Mouse (Mus musculus) adrenal gland, adult 8-10 months (tissue): ENCODE measurements at regions not wholly inside any gene's neighbourhood (a gene's known extent, or its start where the extent isn't known, plus 50 kb on each side); places are given as distances from the start of the nearest gene placed in this dataset.
A peak's percentile ranks its signal among the peaks of the same experiment; 100 is the strongest.
"Not testable (repeated sequence)": the region's sequence is repeated elsewhere in the genome, so short reads cannot be mapped to it uniquely, and the experiment has no call there.

Experiments used
- DNase-seq: peaks from one replicate; pipeline ENCODE4 v3.0.0; 2022

GRCm38 (mm10) chr5:67487965-67488409, 59.9 kb upstream of the Bend4 start:
- no peak for DNase-seq

DNA sequence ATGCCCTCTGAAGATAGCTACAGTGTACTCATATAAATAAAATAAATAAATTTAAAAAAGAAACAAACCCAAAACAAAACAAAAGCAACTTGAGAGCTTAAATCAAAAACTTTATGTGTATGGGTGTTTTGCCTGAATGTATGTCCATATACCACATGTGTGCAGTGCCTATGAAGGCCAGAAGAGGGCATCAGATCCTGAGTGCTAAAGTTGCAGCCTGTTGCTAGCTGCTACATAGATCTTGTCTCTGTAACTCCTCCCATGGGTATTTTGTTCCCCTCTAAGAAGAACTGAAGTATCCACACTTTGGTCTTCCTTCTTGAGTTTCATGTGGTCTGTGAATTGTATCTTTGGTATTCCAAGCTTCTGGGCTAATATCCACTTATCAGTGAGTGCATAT, 62.6 kb upstream of the Bend4 start:
- DNase-seq, result not testable (repeated sequence)

DNA sequence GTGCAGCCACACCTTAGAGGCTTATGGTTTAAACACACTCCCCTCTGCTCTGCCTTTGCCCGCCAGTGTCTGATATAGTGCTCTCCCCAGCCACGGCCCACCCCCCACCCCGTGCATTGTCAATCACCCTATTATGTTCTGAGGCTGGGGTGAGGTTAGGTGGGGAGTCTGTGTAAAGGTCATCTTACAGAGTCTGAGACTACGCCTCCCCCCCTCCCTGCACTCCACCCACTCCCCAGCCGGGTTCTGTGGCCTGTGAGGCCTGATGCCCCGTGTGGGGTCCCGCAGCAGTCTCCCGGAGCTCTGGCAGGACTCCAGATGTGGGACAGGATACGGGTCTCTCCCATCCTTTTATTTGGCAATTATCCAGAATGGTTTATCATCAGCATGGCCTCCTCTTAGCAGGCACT, 64.8 kb upstream of the Bend4 start:
- no peak for DNase-seq

DNA sequence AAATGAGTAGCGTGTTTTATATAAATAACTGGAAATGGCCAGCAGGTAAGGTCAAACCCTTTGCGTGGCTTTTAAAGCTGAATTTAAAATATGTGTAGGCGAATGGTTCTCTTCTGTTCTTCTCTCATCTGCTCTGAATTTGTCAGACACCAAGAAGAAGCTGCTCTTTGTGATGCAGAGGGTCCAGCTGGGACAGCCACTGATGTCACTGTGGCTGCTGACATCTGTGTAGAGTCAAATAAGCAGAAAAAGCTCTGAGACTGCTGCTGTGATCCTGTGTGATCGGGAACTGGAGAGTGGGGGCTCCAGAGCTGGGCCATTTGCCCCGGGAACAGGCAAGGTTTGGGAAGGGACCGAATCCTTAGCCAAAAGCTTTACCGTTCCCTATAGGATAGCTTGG, 68.6 kb upstream of the Bend4 start:
- no peak for DNase-seq

DNA sequence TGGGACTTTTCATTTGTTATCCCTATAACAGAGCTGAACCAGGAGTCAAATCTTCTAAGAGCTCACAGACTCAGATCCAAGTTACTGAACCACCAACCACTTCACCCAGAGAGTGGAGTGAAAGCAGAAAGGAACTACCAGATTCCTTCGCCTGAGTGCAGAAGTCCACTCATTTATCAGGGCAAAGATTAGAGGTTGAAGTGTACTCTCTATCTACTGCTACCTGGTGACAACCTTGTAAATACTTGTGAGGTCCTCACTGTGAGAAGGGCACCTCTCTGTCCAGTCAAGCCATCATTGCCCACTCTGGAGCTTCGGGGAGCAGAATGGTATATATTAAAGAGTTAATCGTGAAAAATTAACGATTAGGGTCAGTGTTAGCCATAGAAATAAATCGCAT, 87.4 kb upstream of the Shisa3 start:
- DNase-seq, result no peak

GRCm38 (mm10) chr5:67521423-67521912, 86.2 kb upstream of the Shisa3 start:
- DNase-seq, result no peak

GRCm38 (mm10) chr5:67530149-67530548, 77.5 kb upstream of the Shisa3 start:
- no peak for DNase-seq

DNA sequence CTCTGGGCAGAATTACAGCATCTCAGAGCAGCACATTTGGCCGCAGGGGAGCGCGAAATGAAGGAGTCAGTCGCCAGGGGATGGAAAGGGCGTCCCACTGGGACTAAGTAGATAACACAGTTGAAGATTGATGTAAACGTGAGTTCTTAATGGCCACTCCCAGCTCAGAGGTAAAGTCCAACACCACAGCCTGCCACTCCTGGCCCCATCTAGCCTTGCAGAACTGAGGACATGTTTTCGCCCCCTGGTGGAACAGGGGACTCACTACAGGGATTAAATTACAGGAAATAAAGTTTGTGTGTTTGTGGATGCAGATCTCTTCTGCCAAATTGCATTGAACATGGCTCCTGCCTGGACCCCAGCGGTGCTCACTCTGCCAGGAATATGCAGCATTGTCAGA, 76.7 kb upstream of the Shisa3 start:
- DNase-seq, result no peak

DNA sequence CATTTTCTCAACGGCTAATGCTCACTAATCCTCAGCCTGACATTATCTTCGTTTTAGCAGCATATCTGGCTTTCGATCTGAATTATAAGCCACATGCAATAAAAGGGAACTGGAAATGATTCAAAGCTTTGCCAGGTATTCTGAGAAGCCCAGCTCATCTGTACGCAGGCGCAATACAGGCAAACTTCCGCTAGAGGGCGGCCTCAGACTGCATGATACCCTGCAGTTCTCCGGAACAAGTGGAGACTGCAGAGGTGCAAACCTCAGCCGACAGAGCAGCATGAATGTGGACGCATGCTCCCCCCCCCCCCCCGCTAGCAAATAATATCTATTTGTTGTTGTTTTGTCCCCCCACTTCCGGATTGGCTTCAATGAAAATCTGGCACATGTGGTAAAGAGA, 75.3 kb upstream of the Shisa3 start:
- DNase-seq, result peak; percentile 39

DNA sequence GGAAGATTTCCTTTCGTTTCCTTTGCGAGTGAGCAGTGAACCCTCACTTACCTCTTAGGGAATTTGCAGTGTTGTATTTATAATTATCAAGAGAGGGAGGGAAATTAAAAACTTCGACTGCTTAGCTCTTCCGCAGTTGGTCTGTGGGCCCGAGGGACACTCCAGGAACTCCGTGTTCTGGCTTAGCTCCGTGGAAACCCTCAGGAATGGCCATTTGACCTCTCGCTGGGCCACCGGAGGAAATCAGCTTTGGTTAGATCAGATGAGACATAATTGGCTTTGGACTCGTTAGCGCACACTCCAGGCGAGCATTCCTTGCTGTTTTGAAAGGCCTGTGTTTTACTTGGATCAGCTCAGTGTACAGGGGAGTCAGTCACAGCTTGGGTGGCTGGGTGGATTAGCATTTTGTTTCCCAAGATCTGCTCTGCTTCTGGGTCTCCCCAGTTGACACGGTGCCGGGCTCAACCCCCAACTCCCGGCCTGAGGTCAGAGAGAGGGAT, 74.9 kb upstream of the Shisa3 start:
- peak; percentile 10 for DNase-seq

DNA sequence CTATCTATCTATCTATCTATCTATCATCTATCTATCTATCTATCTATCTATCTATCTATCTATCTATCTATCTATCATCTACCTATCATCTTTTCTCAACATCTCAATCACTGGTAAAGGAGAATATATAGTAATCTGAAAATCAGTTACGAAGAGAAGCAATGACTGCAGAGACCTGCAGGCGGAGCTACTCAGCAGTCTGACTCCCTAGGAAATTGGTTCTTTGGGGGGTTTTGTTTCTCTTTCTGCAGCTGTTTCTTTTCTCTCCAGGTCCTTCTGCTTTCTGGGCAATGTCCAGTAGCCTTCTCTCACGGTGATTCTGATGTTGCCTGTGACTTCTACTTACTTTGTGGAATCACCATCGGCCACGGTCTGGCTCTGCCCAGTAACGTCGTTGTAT, 73.6 kb upstream of the Shisa3 start:
- DNase-seq, result no peak

DNA sequence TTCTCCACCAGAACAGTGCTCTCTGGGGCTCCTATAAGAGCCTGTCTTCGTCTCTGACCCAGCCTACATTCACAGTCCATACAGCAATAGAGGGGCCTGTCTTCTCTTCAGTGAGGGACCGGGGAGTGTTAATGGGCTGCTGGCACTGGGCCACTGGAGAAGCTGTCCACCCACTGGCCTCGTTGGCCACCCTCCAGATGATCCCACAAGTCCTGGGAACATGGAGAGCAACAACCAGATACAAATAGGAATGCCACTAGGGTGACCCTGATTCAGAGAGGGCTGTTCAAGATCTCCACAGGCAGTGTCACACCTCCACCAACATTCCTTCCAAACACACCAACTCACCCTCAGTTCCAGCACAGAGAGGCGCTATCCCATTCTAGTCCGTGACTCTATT, 69.7 kb upstream of the Shisa3 start:
- no peak for DNase-seq

- no peak for DNase-seq
Observed at GRCm38 (mm10) chr5:67539591-67540238, 68.0 kb upstream of the Shisa3 start.

GRCm38 (mm10) chr5:67541867-67542266, 65.8 kb upstream of the Shisa3 start:
- no peak for DNase-seq

- no peak for DNase-seq
Observed at GRCm38 (mm10) chr5:67544028-67544589, 63.6 kb upstream of the Shisa3 start.

- DNase-seq, result no peak
Observed at GRCm38 (mm10) chr5:67550257-67550656, 57.4 kb upstream of the Shisa3 start.

DNA sequence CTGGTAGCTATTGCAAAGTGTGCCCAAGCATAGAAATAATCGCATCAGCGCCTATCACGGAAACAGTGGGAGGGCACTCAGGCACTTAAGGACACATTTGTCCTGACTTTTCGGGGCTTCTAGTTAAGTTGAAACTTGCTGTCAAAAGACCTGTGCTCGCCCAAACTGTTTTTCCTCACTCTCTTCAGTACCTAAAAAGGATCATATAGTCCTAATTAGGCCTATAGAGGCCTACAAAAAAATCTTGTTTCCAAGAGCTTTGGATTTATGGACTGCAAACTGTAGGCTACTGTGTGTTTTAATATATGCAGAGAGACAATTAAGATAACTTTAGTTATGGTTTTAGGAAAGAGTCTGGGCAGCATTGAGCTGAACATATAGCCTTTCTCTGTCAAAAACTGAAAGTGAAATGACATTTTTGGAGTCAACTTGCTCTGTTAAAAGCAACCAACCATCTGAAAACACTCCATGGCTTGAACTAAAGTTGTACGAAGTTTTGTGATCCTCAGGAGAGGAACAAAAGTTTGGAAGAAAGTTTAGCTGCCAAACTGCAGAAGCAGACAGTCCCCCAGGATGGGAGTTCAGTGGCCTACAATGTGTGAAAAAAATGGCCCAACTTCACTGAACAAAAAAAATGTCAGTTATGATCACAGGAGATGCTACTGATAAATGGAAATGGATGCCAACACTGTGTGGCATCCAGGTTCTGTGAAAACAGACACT, 55.9 kb upstream of the Shisa3 start:
- DNase-seq, result no peak

GRCm38 (mm10) chr5:67552865-67553264, 54.8 kb upstream of the Shisa3 start:
- no peak for DNase-seq
